Mouse (Mus musculus): ENCODE results near the gene Vmn2r17. TPM values are rescaled to one million over a fixed set of nuclear protein-coding genes. Genes with fewer than 3 reads are reported as not detected.

Gene Vmn2r17
- not detected for total RNA-seq (2021)

DNA sequence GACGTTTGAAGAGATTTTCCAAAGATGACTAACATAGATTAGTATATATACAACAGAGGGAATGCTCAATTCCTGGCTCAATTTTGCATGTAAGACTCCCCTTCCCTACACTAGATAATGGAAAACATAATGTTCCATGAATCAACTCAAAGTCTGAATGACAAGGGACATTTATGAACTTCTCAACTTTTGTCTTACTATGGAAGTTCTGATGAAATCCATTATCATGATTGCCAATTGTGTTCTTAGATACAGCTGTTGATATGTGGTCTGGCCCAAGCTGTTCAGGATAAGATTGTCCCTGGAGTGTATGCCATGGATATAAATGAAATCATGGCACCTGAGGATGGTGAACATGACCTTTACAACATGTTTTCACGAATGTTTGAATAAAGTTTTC, at the start of gene Vmn2r17:
Vmn2r17 (plus strand) TSS at position 301 of the 400 bp plus-strand sequence.
- no peak for DNase-seq

DNA sequence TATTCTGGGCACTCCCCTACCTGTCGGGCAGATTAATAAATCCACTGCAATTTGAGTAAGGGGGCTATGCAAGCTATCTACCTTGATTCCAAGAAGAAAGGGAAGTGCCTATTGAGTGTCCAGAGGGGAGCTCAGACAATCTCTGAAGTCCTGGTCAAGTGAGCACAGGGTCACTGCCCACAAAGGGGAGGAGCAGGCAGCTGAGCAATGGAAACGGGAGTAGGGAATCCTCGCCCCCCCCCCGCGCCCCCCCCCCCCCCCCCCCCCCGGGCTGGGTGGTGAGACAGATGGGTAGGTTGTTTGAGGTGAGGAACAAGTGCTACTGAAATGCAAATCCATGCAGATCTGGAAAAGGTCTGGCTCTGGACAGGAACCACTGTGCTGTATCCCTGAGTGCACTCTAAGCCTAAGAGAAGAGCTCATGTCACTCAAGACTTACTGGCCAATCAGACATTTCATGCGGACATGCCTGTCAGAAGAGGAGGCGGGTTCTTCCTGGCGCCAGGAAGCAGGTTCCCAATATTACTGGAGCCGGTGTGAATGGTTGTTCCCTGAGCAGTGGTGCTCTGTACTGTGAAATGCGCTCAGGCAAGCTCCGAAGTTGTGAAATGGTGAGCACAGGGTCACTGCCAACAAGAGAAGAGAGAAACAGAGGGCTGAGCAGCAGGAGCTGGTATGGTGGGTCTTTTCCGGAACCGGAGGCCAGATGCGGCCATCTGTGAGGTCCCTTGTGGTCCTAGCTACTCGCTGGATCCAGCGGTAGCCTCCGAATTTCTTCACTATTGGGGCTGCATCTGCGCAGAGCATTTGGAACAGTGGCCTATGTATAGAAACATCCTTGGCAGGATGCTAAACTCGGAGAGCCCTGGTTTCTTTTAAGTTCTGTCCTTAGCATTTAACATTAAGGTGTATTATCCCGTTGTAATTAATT, 47.4 kb downstream of the Vmn2r17 start:
- DNase-seq: peak in 1 of 2 experiments; percentile 1

DNA sequence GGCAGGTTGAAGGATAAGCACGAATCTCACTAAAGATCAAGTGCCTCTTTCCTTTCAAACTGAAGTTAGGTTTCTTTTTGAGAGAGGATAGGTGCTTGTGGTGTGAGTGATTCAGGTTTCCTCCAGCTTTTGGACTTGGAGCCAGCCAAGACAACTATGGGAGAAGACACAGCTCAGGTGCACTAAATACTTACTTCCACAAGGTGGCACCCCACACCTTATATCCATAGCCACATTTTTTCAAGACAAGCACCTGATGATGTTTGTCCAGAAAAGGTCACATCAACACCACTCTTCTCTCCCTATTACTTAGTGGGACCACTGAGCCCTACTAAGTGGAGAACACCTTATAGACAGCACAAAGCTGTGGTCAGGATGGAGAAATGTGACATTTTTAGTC, 87.2 kb downstream of the Vmn2r17 start:
- DNase-seq: no peak

Other genes with a start within 250 kb of the Vmn2r17 start
- gene Vmn2r13, start 227.5 kb upstream of the Vmn2r17 start, total RNA-seq (2021): not detected
- not detected for gene Vmn2r14, start 195.0 kb upstream of the Vmn2r17 start, total RNA-seq (2021)
- not detected for gene Vmn2r15, start 122.0 kb upstream of the Vmn2r17 start, total RNA-seq (2021)
- gene Vmn2r16, start 89.5 kb upstream of the Vmn2r17 start, total RNA-seq (2021): not detected
- 10 to 100 TPM; 22.8 to 27.5 TPM for gene Crlf2, start 139.3 kb downstream of the Vmn2r17 start, total RNA-seq (2021)